Mouse (Mus musculus) myocyte (in vitro differentiated cells): Measurements from ENCODE around the gene Ism2.

Experiments
- E2F4 ChIP-seq: IDR thresholded peaks from one replicate; pipeline ENCODE4 v1.6.1; 2011; ENCODE audit warnings: mild to moderate bottlenecking, control low read depth, moderate library complexity; ENCODE audit not compliant: insufficient read depth
- USF1 ChIP-seq: IDR thresholded peaks from one replicate; pipeline ENCODE4 v1.6.1; 2011; ENCODE audit warnings: low read depth, mild to moderate bottlenecking, control low read depth, moderate library complexity

DNA sequence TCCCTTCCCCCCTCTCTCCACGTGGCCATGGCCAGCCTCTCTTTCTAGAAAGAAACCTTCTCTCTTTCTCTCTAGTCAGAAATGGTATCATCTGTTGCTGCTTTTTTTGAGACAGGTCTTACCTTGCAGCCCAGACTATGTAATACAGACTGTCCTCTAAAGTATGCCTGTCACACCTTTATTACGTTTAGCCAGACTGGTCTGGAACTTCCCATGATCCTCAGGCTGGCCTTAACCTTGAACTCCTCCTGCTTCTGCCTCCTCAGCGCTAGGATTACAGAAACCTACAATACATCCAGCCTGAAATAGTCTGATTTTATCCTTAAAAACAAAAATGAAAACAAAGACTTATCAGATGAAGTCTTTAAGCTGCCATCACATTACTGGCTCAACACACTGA, 19.7 kb upstream of the Ism2 start:
- TF ChIP-seq USF1 (no peak), E2F4 (no peak)
